Mouse (Mus musculus) E14TG2a.4 (cell line): ENCODE data around the gene Agap1.

Experiments
- H3K27me3 ChIP-seq: 2 replicates; pipeline ENCODE4 v1.6.1; 2014; ENCODE audit warnings: low read length, control low read depth; ENCODE audit not compliant: insufficient read depth
- H3K36me3 ChIP-seq: 2 replicates; pipeline ENCODE4 v1.6.1; 2014; ENCODE audit warnings: low read length, control low read depth; ENCODE audit not compliant: insufficient read depth
- H3K4me1 ChIP-seq: replicated peaks from 2 replicates; pipeline ENCODE4 v1.6.1; 2014; ENCODE audit warnings: low read depth, low read length, control low read depth
- H3K4me3 ChIP-seq: replicated peaks from 2 replicates; pipeline ENCODE4 v1.5.1; 2014; ENCODE audit warnings: mild to moderate bottlenecking, low read length
- H3K9me3 ChIP-seq: 2 replicates; pipeline ENCODE4 v1.6.1; 2014; ENCODE audit warnings: low read length, control low read depth
- CTCF ChIP-seq: conservative IDR thresholded peaks from 2 replicates; pipeline ENCODE4 v1.5.1; 2014; ENCODE audit warnings: low read length
- NANOG ChIP-seq: IDR thresholded peaks from 2 replicates; pipeline ENCODE4 v1.6.1; 2014; ENCODE audit warnings: borderline replicate concordance, low read length, mixed read lengths
- POU5F1 ChIP-seq: IDR thresholded peaks from 2 replicates; pipeline ENCODE4 v1.6.1; 2014; ENCODE audit warnings: low read length, borderline replicate concordance

Gene Agap1

GRCm38 (mm10) chr1:89849861-89850230 lies 395.2 kb downstream of the Agap1 start:
- Histone ChIP-seq H3K4me3 (no peak overlapping the region), H3K9me3 (no peaks in the 10 kb centered on the region), H3K36me3 (no peaks in the 10 kb centered on the region; the same call in 1 of the 2 replicates), H3K27me3 (no peaks in the 10 kb centered on the region; the same call in 1 of the 2 replicates), H3K4me1 (peaks cover 28% of the 10 kb centered on the region)
- no peak for TF ChIP-seq POU5F1

- peaks cover 28% of the 10 kb centered on the region for H3K4me1 ChIP-seq
- H3K4me3 ChIP-seq = no peak overlapping the region
- H3K9me3 ChIP-seq = no peaks in the 10 kb centered on the region
- H3K36me3 ChIP-seq = no peaks in the 10 kb centered on the region; the same call in 1 of the 2 replicates
- no peaks in the 10 kb centered on the region; the same call in 1 of the 2 replicates for H3K27me3 ChIP-seq
- TF ChIP-seq POU5F1 = no peak
- no peak for TF ChIP-seq CTCF
- no peak for TF ChIP-seq NANOG
These were observed 396.2 kb downstream of the Agap1 start for GRCm38 (mm10) chr1:89850681-89851414.

GRCm38 (mm10) chr1:89859182-89859581 lies 404.6 kb downstream of the Agap1 start:
- H3K4me1 ChIP-seq = peaks cover 72% of the 10 kb centered on the region
- H3K27me3 ChIP-seq = no peaks in the 10 kb centered on the region
- H3K9me3 ChIP-seq = no peaks in the 10 kb centered on the region
- no peak for TF ChIP-seq POU5F1
- TF ChIP-seq CTCF = peak; percentile 73
- no peak for TF ChIP-seq NANOG
- H3K4me3 ChIP-seq = no peak overlapping the region
- peaks cover 4% of the 10 kb centered on the region; the same call in 1 of the 2 replicates for H3K36me3 ChIP-seq

- TF ChIP-seq POU5F1 (no peak), CTCF (peak; percentile 36), NANOG (no peak)
- peaks cover 4% of the 10 kb centered on the region; the same call in 1 of the 2 replicates for H3K36me3 ChIP-seq
- no peaks in the 10 kb centered on the region for H3K27me3 ChIP-seq
- peaks cover 82% of the 10 kb centered on the region for H3K4me1 ChIP-seq
- H3K4me3 ChIP-seq = peak overlapping the region; percentile 2; the same call in 1 of the 2 replicates
- no peaks in the 10 kb centered on the region for H3K9me3 ChIP-seq
These were observed 405.6 kb downstream of the Agap1 start for GRCm38 (mm10) chr1:89860017-89860730.

GRCm38 (mm10) chr1:89865787-89866186 lies 411.2 kb downstream of the Agap1 start:
- Histone ChIP-seq H3K27me3 (no peaks in the 10 kb centered on the region), H3K4me3 (peak overlapping the region; percentile 53), H3K36me3 (no peaks in the 10 kb centered on the region; the same call in 1 of the 2 replicates), H3K4me1 (peaks cover 95% of the 10 kb centered on the region), H3K9me3 (no peaks in the 10 kb centered on the region)
- TF ChIP-seq POU5F1 (no peak), NANOG (no peak), CTCF (peak; percentile 11)

- TF ChIP-seq POU5F1 (no peak), NANOG (no peak), CTCF (no peak)
- peak overlapping the region; percentile 66 for H3K4me3 ChIP-seq
- no peaks in the 10 kb centered on the region for H3K27me3 ChIP-seq
These were observed 413.2 kb downstream of the Agap1 start for GRCm38 (mm10) chr1:89867847-89868246.

GRCm38 (mm10) chr1:89870134-89870905 lies 415.7 kb downstream of the Agap1 start:
- H3K4me3 ChIP-seq = peak overlapping the region; percentile 30
- no peaks in the 10 kb centered on the region for H3K9me3 ChIP-seq
- peaks cover 96% of the 10 kb centered on the region for H3K4me1 ChIP-seq
- no peaks in the 10 kb centered on the region for H3K27me3 ChIP-seq
- TF ChIP-seq CTCF (no peak), NANOG (peak; percentile 85), POU5F1 (no peak)
- H3K36me3 ChIP-seq = no peaks in the 10 kb centered on the region

More at GRCm38 (mm10) chr1:89867847-89868246, 413.2 kb downstream of the Agap1 start:
- Histone ChIP-seq H3K9me3 (no peaks in the 10 kb centered on the region), H3K36me3 (no peaks in the 10 kb centered on the region; the same call in 1 of the 2 replicates), H3K4me1 (peaks cover 95% of the 10 kb centered on the region)

- Histone ChIP-seq H3K9me3 (no peaks in the 10 kb centered on the region), H3K4me3 (peak overlapping the region; percentile 30), H3K4me1 (peaks cover 96% of the 10 kb centered on the region), H3K36me3 (no peaks in the 10 kb centered on the region), H3K27me3 (no peaks in the 10 kb centered on the region)
- TF ChIP-seq CTCF = no peak
- no peak for TF ChIP-seq NANOG
- no peak for TF ChIP-seq POU5F1
These were observed 416.3 kb downstream of the Agap1 start for GRCm38 (mm10) chr1:89870906-89871211.
